Mouse (Mus musculus) ES-Bruce4 (cell line): ENCODE data around the gene Rabl3. TPM values are rescaled to one million over a fixed set of nuclear protein-coding genes. Genes with fewer than 3 reads are reported as not detected.

Source experiments
- H3K27ac ChIP-seq: 2 replicates; pipeline ENCODE4 v1.5.1; 2012; ENCODE audit warnings: low read length, inconsistent platforms; ENCODE audit not compliant: insufficient read depth
- H3K27me3 ChIP-seq: 2 replicates; pipeline ENCODE4 v1.6.1; 2012; ENCODE audit warnings: mild to moderate bottlenecking, low read length, inconsistent platforms; ENCODE audit not compliant: control insufficient read depth, poor library complexity, insufficient read depth, severe bottlenecking
- H3K36me3 ChIP-seq: 2 replicates; pipeline ENCODE4 v1.6.1; 2012; ENCODE audit warnings: inconsistent platforms, mild to moderate bottlenecking, low read length, moderate library complexity; ENCODE audit not compliant: control insufficient read depth, poor library complexity, insufficient read depth, severe bottlenecking
- H3K4me1 ChIP-seq: one replicate; pipeline ENCODE4 v1.8.1; 2011; ENCODE audit warnings: low read length; ENCODE audit not compliant: control insufficient read depth, insufficient read depth
- H3K4me3 ChIP-seq: 2 replicates; pipeline ENCODE4 v1.5.1; 2011; ENCODE audit warnings: low read depth, mild to moderate bottlenecking, low read length
- H3K9ac ChIP-seq: 2 replicates; pipeline ENCODE4 v1.6.1; 2012; ENCODE audit warnings: low read depth, mild to moderate bottlenecking, inconsistent platforms; ENCODE audit not compliant: poor library complexity, severe bottlenecking
- H3K9me3 ChIP-seq: replicated peaks from 2 replicates; pipeline ENCODE4 v1.6.1; 2012; ENCODE audit warnings: mild to moderate bottlenecking, low read length, inconsistent platforms; ENCODE audit not compliant: control insufficient read depth, poor library complexity, insufficient read depth, severe bottlenecking
- CTCF ChIP-seq: IDR thresholded peaks from one replicate; pipeline ENCODE4 v1.8.1; 2011; ENCODE audit warnings: low read depth, low read length
- EP300 ChIP-seq: IDR thresholded peaks from 2 replicates; pipeline ENCODE4 v1.6.1; 2011; ENCODE audit warnings: low read depth, low read length; ENCODE audit not compliant: insufficient read depth
- POLR2A ChIP-seq: IDR thresholded peaks from one replicate; pipeline ENCODE4 v1.8.1; 2011; ENCODE audit warnings: low read length; ENCODE audit not compliant: insufficient read depth
- polyA plus RNA-seq: library from polyadenylated mRNA; stranded (reverse); fragments of >200 nt; gene quantifications from 2 replicates; pipeline ENCODE4 v1.2.4, GENCODE M21; 2011; ENCODE audit warnings: low read depth; ENCODE audit not compliant: missing spikeins, insufficient read depth, insufficient read length

The Rabl3 gene
- polyA plus RNA-seq, 1 experiment, result 21.5 TPM

- no peaks in the 10 kb centered on the region for H3K4me1 ChIP-seq
- no peak overlapping the region for H3K9ac ChIP-seq
- H3K9me3 ChIP-seq, result no peaks in the 10 kb centered on the region
- no peaks in the 10 kb centered on the region for H3K36me3 ChIP-seq
- no peak overlapping the region for H3K27ac ChIP-seq
- no peak overlapping the region for H3K4me3 ChIP-seq
- H3K27me3 ChIP-seq, result no peaks in the 10 kb centered on the region
- TF ChIP-seq CTCF, result no peak
- no peak for TF ChIP-seq POLR2A
- TF ChIP-seq EP300, result no peak
Measured at GRCm38 (mm10) chr16:37604243-37604642, 64.6 kb downstream of the Rabl3 start.

- Histone ChIP-seq H3K27ac (no peak overlapping the region), H3K4me1 (no peaks in the 10 kb centered on the region), H3K27me3 (no peaks in the 10 kb centered on the region), H3K36me3 (no peaks in the 10 kb centered on the region), H3K9ac (no peak overlapping the region), H3K4me3 (no peak overlapping the region), H3K9me3 (no peaks in the 10 kb centered on the region)
- no peak for TF ChIP-seq CTCF
- no peak for TF ChIP-seq EP300
- no peak for TF ChIP-seq POLR2A
Measured at GRCm38 (mm10) chr16:37610333-37610732, 70.6 kb downstream of the Rabl3 start.

- H3K27ac ChIP-seq, result no peak overlapping the region
- no peak overlapping the region for H3K4me3 ChIP-seq
- H3K27me3 ChIP-seq, result no peaks in the 10 kb centered on the region
- H3K36me3 ChIP-seq, result no peaks in the 10 kb centered on the region
- no peaks in the 10 kb centered on the region for H3K9me3 ChIP-seq
- H3K9ac ChIP-seq, result no peak overlapping the region
- no peak for TF ChIP-seq EP300
- TF ChIP-seq CTCF, result no peak
- no peak for TF ChIP-seq POLR2A
- no peaks in the 10 kb centered on the region for H3K4me1 ChIP-seq
Measured at GRCm38 (mm10) chr16:37611072-37611471, 71.4 kb downstream of the Rabl3 start.

- Histone ChIP-seq H3K36me3 (no peaks in the 10 kb centered on the region), H3K9me3 (no peaks in the 10 kb centered on the region), H3K4me1 (no peaks in the 10 kb centered on the region), H3K27ac (no peak overlapping the region), H3K27me3 (no peaks in the 10 kb centered on the region), H3K4me3 (no peak overlapping the region), H3K9ac (no peak overlapping the region)
- TF ChIP-seq POLR2A, result no peak
- TF ChIP-seq CTCF, result no peak
- no peak for TF ChIP-seq EP300
Measured at GRCm38 (mm10) chr16:37612013-37612412, 72.3 kb downstream of the Rabl3 start.

- TF ChIP-seq POLR2A, result no peak
- TF ChIP-seq CTCF, result no peak
- TF ChIP-seq EP300, result no peak
Measured at GRCm38 (mm10) chr16:37614540-37614939, 74.9 kb downstream of the Rabl3 start.

GRCm38 (mm10) chr16:37615429-37615828 is 75.7 kb downstream of the Rabl3 start:
- Histone ChIP-seq H3K36me3 (no peaks in the 10 kb centered on the region), H3K27me3 (no peaks in the 10 kb centered on the region), H3K4me1 (no peaks in the 10 kb centered on the region), H3K9me3 (no peaks in the 10 kb centered on the region), H3K9ac (no peak overlapping the region), H3K27ac (no peak overlapping the region), H3K4me3 (no peak overlapping the region)
- TF ChIP-seq CTCF (no peak), POLR2A (no peak), EP300 (no peak)

More at GRCm38 (mm10) chr16:37614540-37614939, 74.9 kb downstream of the Rabl3 start:
- Histone ChIP-seq H3K4me3 (no peak overlapping the region), H3K4me1 (no peaks in the 10 kb centered on the region), H3K9ac (no peak overlapping the region), H3K27ac (no peak overlapping the region), H3K9me3 (no peaks in the 10 kb centered on the region), H3K36me3 (no peaks in the 10 kb centered on the region), H3K27me3 (no peaks in the 10 kb centered on the region)
